Comparison of ENCODE assay signal across 20 mouse cellular contexts in genomic region chr13:15670144-15670961, GRCm38 (mm10).
DNase-seq lines count a peak whose midpoint lies in the region; ATAC-seq and TF ChIP-seq lines count a peak whose summit lies in the region.
"Had no signal": no experiment of that assay in that cellular context is flagged by ENCODE, and none has a peak within 500 bp of the region (broad histone marks: within the 10 kb centered on the region; RNA-seq: fewer than 3 reads in every experiment).

No protein-coding gene starts in this region.

- H3K27me3 ChIP-seq in hindbrain, embryonic 11.5 days (ENCODE audit: control insufficient read depth, insufficient read depth, low read length) = no peaks in the 10 kb centered on the region
- H3K27me3 ChIP-seq in hindbrain, postnatal 0 days (ENCODE audit: insufficient read depth, low read length) = no peaks in the 10 kb centered on the region
- no peaks in the 10 kb centered on the region for H3K27me3 ChIP-seq in midbrain, embryonic 11.5 days (ENCODE audit: control insufficient read depth, insufficient read depth, low read length)
- H3K27me3 ChIP-seq in midbrain, embryonic 10.5 days (ENCODE audit: low read depth, poor library complexity, severe bottlenecking) = no peaks in the 10 kb centered on the region
- H3K27me3 ChIP-seq in liver, embryonic 14.5 days (ENCODE audit: control insufficient read depth, insufficient read depth, low read length) = no peaks in the 10 kb centered on the region
- no peaks in the 10 kb centered on the region for H3K27me3 ChIP-seq in midbrain, embryonic 15.5 days (replicated peaks)
- H3K27me3 ChIP-seq: forebrain, embryonic 13.5 days; kidney, embryonic 15.5 days; limb, embryonic 13.5 days had no signal

- no peak overlapping the region for H3K9ac ChIP-seq in hindbrain, embryonic 11.5 days (ENCODE audit: low read depth, low read length)
- H3K9ac ChIP-seq in hindbrain, postnatal 0 days (replicated peaks; ENCODE audit: low read length) = no peak overlapping the region
- no peak overlapping the region for H3K9ac ChIP-seq in midbrain, embryonic 11.5 days (ENCODE audit: low read length)
- H3K9ac ChIP-seq in liver, embryonic 14.5 days (replicated peaks) = no peak overlapping the region
- no peak overlapping the region for H3K9ac ChIP-seq in midbrain, embryonic 15.5 days
- H3K9ac ChIP-seq: forebrain, embryonic 13.5 days; kidney, embryonic 15.5 days; limb, embryonic 13.5 days; lung, embryonic 14.5 days had no signal

- no peaks in the 10 kb centered on the region for H3K36me3 ChIP-seq in hindbrain, embryonic 11.5 days (ENCODE audit: control insufficient read depth, insufficient read depth, low read length)
- no peaks in the 10 kb centered on the region for H3K36me3 ChIP-seq in hindbrain, postnatal 0 days (ENCODE audit: insufficient read depth, low read length)
- H3K36me3 ChIP-seq in midbrain, embryonic 11.5 days (ENCODE audit: control insufficient read depth, insufficient read depth, low read length) = no peaks in the 10 kb centered on the region
- peaks cover 50% of the 10 kb centered on the region for H3K36me3 ChIP-seq in midbrain, embryonic 10.5 days
- no peaks in the 10 kb centered on the region for H3K36me3 ChIP-seq in liver, embryonic 14.5 days (replicated peaks; ENCODE audit: control insufficient read depth, insufficient read depth, low read depth)
- H3K36me3 ChIP-seq in midbrain, embryonic 15.5 days (replicated peaks) = no peaks in the 10 kb centered on the region
- H3K36me3 ChIP-seq: kidney, embryonic 15.5 days had no signal

- H3K4me3 ChIP-seq in hindbrain, embryonic 11.5 days (ENCODE audit: low read depth, low read length) = no peak overlapping the region
- no peak overlapping the region for H3K4me3 ChIP-seq in hindbrain, postnatal 0 days (ENCODE audit: low read length)
- no peak overlapping the region for H3K4me3 ChIP-seq in midbrain, embryonic 11.5 days (ENCODE audit: low read depth, low read length)
- H3K4me3 ChIP-seq in midbrain, embryonic 10.5 days = no peak overlapping the region
- no peak overlapping the region for H3K4me3 ChIP-seq in liver, embryonic 14.5 days (ENCODE audit: insufficient read depth in 1 of 2, low read depth in 2 of 2, low read length in 2 of 2)
- no peak overlapping the region for H3K4me3 ChIP-seq in midbrain, embryonic 15.5 days
- H3K4me3 ChIP-seq: forebrain, embryonic 13.5 days; kidney, embryonic 15.5 days; limb, embryonic 13.5 days had no signal

- no peak overlapping the region for H3K4me2 ChIP-seq in hindbrain, embryonic 11.5 days (replicated peaks; ENCODE audit: low read depth, low read length)
- no peak overlapping the region for H3K4me2 ChIP-seq in hindbrain, postnatal 0 days (ENCODE audit: low read depth, low read length)
- no peak overlapping the region for H3K4me2 ChIP-seq in midbrain, embryonic 11.5 days
- H3K4me2 ChIP-seq in liver, embryonic 14.5 days (ENCODE audit: low read depth) = 0 out of 2 replicates have a peak overlapping the region, but pooled peaks have one; percentile 11
- H3K4me2 ChIP-seq in midbrain, embryonic 15.5 days = no peak overlapping the region
- H3K4me2 ChIP-seq: forebrain, embryonic 13.5 days; kidney, embryonic 15.5 days; limb, embryonic 13.5 days; lung, embryonic 14.5 days had no signal

- TF ChIP-seq CTCF in hindbrain, postnatal 0 days (IDR thresholded peaks at IDR 0.05; ENCODE audit: low read depth) = no peak
- TF ChIP-seq CTCF in liver, embryonic 14.5 days (IDR thresholded peaks at IDR 0.05; ENCODE audit: low read depth) = no peak

- peak overlapping the region; percentile 21; the same call in 1 of the 2 replicates for H3K27ac ChIP-seq in hindbrain, embryonic 11.5 days (ENCODE audit: low read depth, low read length)
- H3K27ac ChIP-seq in hindbrain, postnatal 0 days = no peak overlapping the region
- H3K27ac ChIP-seq in midbrain, embryonic 11.5 days (ENCODE audit: low read depth, low read length) = no peak overlapping the region
- no peak overlapping the region for H3K27ac ChIP-seq in midbrain, embryonic 10.5 days (replicated peaks)
- no peak overlapping the region for H3K27ac ChIP-seq in liver, embryonic 14.5 days
- H3K27ac ChIP-seq in midbrain, embryonic 15.5 days = 0 out of 2 replicates have a peak overlapping the region, but pooled peaks have one; percentile 34
- H3K27ac ChIP-seq: forebrain, embryonic 13.5 days; kidney, embryonic 15.5 days; limb, embryonic 13.5 days had no signal

- ATAC-seq in hindbrain, embryonic 11.5 days (ENCODE audit: low FRiP score) = peak; percentile 41; the same call in 1 of the 2 replicates
- no peak for ATAC-seq in hindbrain, postnatal 0 days
- ATAC-seq in midbrain, embryonic 11.5 days (ENCODE audit: low FRiP score) = 0 out of 2 replicates have a peak, but pooled peaks have one; percentile 14
- peak; percentile 68 for ATAC-seq in liver, embryonic 14.5 days (ENCODE audit: insufficient read depth)
- peak; percentile 74 for ATAC-seq in midbrain, embryonic 15.5 days (replicated peaks)
- ATAC-seq: activated CD4-positive, CD25-positive, alpha-beta regulatory T cell, adult 4 months; forebrain, embryonic 13.5 days had no signal

- H3K4me1 ChIP-seq in hindbrain, embryonic 11.5 days (replicated peaks; ENCODE audit: control insufficient read depth, insufficient read depth, low read length) = no peaks in the 10 kb centered on the region
- H3K4me1 ChIP-seq in hindbrain, postnatal 0 days (ENCODE audit: insufficient read depth, low read length) = no peaks in the 10 kb centered on the region
- H3K4me1 ChIP-seq in midbrain, embryonic 11.5 days (ENCODE audit: control insufficient read depth, insufficient read depth, low read length) = no peaks in the 10 kb centered on the region
- peaks cover 4% of the 10 kb centered on the region; the same call in 1 of the 2 replicates for H3K4me1 ChIP-seq in midbrain, embryonic 10.5 days
- H3K4me1 ChIP-seq in liver, embryonic 14.5 days (replicated peaks; ENCODE audit: control insufficient read depth in 2 of 2, insufficient read depth in 2 of 2, low read length in 1 of 2) = peaks cover 0 to 6% of the 10 kb centered on the region in 2 experiments; a peak in 2 of 4 replicates
- 0 out of 2 replicates have a peak, but pooled peaks cover 6% of the 10 kb centered on the region for H3K4me1 ChIP-seq in midbrain, embryonic 15.5 days

- peak; percentile 22; the same call in 1 of the 2 replicates for TF ChIP-seq EP300 in liver, embryonic 14.5 days (IDR thresholded peaks at IDR 0.05; ENCODE audit: low read depth)

- 77% methylated on average over 9 of the region's 9 CpGs for WGBS in hindbrain, embryonic 11.5 days
- 78% methylated on average over 9 of the region's 9 CpGs for WGBS in hindbrain, postnatal 0 days
- 84% methylated on average over 9 of the region's 9 CpGs for WGBS in midbrain, embryonic 11.5 days
- WGBS in midbrain, embryonic 10.5 days = 86% methylated on average over 9 of the region's 9 CpGs
- 35% methylated on average over 9 of the region's 9 CpGs for WGBS in liver, embryonic 14.5 days (ENCODE audit: insufficient replicate concordance)
- 60% methylated on average over 9 of the region's 9 CpGs for WGBS in midbrain, embryonic 15.5 days

- no peak for DNase-seq in hindbrain, embryonic 11.5 days (ENCODE audit: low spot score)
- DNase-seq in hindbrain, postnatal 0 days (ENCODE audit: low spot score) = no peak
- no peak for DNase-seq in midbrain, embryonic 11.5 days (ENCODE audit: low spot score, missing footprints)
- DNase-seq in midbrain, embryonic 10.5 days (ENCODE audit: low spot score) = no peak
- DNase-seq in liver, embryonic 14.5 days (ENCODE audit: low read depth in 3 of 3, low spot score in 3 of 3) = no peak
- no peak for DNase-seq in testis, postnatal 10 days (ENCODE audit: low spot score)
- no peak for DNase-seq in gastrocnemius, postnatal 10 days
- DNase-seq: adrenal gland, postnatal 10 days; cerebellum, adult 18-20 months; cerebellum, postnatal 14 days; heart, postnatal 4 days; layer of hippocampus, adult 9-11 months; lung, embryonic 14.5 days; lung, postnatal 4 days; thymus, postnatal 14 days had no signal

- H3K9me3 ChIP-seq in hindbrain, embryonic 11.5 days (ENCODE audit: control insufficient read depth, low read length) = no peaks in the 10 kb centered on the region
- H3K9me3 ChIP-seq in hindbrain, postnatal 0 days (ENCODE audit: low read length) = no peaks in the 10 kb centered on the region
- no peaks in the 10 kb centered on the region for H3K9me3 ChIP-seq in midbrain, embryonic 11.5 days (ENCODE audit: control insufficient read depth, low read length)
- no peaks in the 10 kb centered on the region for H3K9me3 ChIP-seq in midbrain, embryonic 10.5 days (replicated peaks)
- no peaks in the 10 kb centered on the region for H3K9me3 ChIP-seq in liver, embryonic 14.5 days (ENCODE audit: control insufficient read depth, low read length)
- H3K9me3 ChIP-seq in midbrain, embryonic 15.5 days = no peaks in the 10 kb centered on the region
- H3K9me3 ChIP-seq: forebrain, embryonic 13.5 days; kidney, embryonic 15.5 days; limb, embryonic 13.5 days had no signal

Comparison
In these comparisons a context has a peak if more than half of its experiments do, and no peak if none do; other contexts are left out.
1. H3K27ac ChIP-seq: peak in hindbrain, embryonic 11.5 days (single experiment) and midbrain, embryonic 15.5 days (single experiment); none in hindbrain, postnatal 0 days (single experiment), midbrain, embryonic 11.5 days (single experiment), midbrain, embryonic 10.5 days (single experiment) and liver, embryonic 14.5 days (single experiment).